Mouse (Mus musculus): ENCODE measurements around the gene Rps6kb2. TPM values are rescaled to one million over a fixed set of nuclear protein-coding genes. Genes with fewer than 3 reads are reported as not detected.

Gene Rps6kb2
- polyA plus RNA-seq, 1 experiment from 2014 or later = 22.1 TPM

DNA sequence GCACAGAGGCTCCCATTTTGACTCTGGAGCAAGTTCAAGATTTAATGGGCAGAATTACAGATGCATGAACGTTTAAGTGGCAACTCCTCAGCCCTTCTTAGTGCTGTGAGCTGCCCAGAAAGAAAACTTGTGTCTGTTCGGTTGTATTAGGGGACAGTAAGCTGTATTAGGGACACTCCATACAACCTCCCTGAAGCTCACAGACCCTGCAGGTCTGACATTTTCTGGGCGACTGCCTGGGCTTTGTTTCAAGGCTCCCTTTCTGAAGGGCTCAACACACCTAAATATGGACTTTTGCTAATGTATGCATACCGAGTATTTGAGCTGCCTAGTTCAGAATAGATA is 361 bp upstream of the Rps6kb2 start:
- Histone ChIP-seq H3K27ac (ENCODE audit: low read depth) (peak overlapping the region; percentile 67), H3K4me1 (ENCODE audit: insufficient read depth) (peaks cover 24% of the 10 kb centered on the region), H3K9ac (replicated peaks) (peak overlapping the region; percentile 88), H3K36me3 (replicated peaks; ENCODE audit: insufficient read depth, low read length) (peaks cover 13% of the 10 kb centered on the region), H3K27me3 (ENCODE audit: insufficient read depth, low read length) (no peaks in the 10 kb centered on the region), H3K4me2 (ENCODE audit: low read depth, low read length) (peak overlapping the region; percentile 90), H3K9me3 (ENCODE audit: low read length) (no peaks in the 10 kb centered on the region), H3K4me3 (ENCODE audit: low read depth, low read length) (peak overlapping the region; percentile 85)
- DNase-seq (no peak), ATAC-seq (no peak)
- 36% methylated on average over 4 of the region's 4 CpGs for WGBS (ENCODE audit: insufficient replicate concordance)
- no peak for TF ChIP-seq EP300 (IDR thresholded peaks at IDR 0.05; ENCODE audit: low read depth)
- TF ChIP-seq CTCF (IDR thresholded peaks at IDR 0.05; ENCODE audit: low read depth) = no peak

GRCm38 (mm10) chr19:4159049-4159448 is 4.1 kb downstream of the Rps6kb2 start:
- DNase-seq (no peak), ATAC-seq (no peak)
- no peaks in the 10 kb centered on the region for H3K27me3 ChIP-seq (ENCODE audit: insufficient read depth, low read length)
- H3K4me2 ChIP-seq (ENCODE audit: low read depth, low read length) = no peak overlapping the region
- no peaks in the 10 kb centered on the region for H3K9me3 ChIP-seq (ENCODE audit: low read length)
- H3K27ac ChIP-seq (ENCODE audit: low read depth) = no peak overlapping the region
- peaks cover 33% of the 10 kb centered on the region for H3K36me3 ChIP-seq (replicated peaks; ENCODE audit: insufficient read depth, low read length)
- H3K4me3 ChIP-seq (ENCODE audit: low read depth, low read length) = no peak overlapping the region
- peaks cover 22% of the 10 kb centered on the region for H3K4me1 ChIP-seq (ENCODE audit: insufficient read depth)
- TF ChIP-seq CTCF (IDR thresholded peaks at IDR 0.05; ENCODE audit: low read depth) (no peak), EP300 (IDR thresholded peaks at IDR 0.05; ENCODE audit: low read depth) (no peak)
- H3K9ac ChIP-seq (replicated peaks) = no peak overlapping the region
- WGBS (ENCODE audit: insufficient replicate concordance) = 90% methylated on average over 8 of the region's 8 CpGs

GRCm38 (mm10) chr19:4156771-4157170 is 6.4 kb downstream of the Rps6kb2 start:
- no peak overlapping the region for H3K4me3 ChIP-seq (ENCODE audit: low read depth, low read length)
- H3K27me3 ChIP-seq (ENCODE audit: insufficient read depth, low read length) = no peaks in the 10 kb centered on the region
- H3K4me2 ChIP-seq (ENCODE audit: low read depth, low read length) = no peak overlapping the region
- TF ChIP-seq EP300 (IDR thresholded peaks at IDR 0.05; ENCODE audit: low read depth) = no peak
- TF ChIP-seq CTCF (IDR thresholded peaks at IDR 0.05; ENCODE audit: low read depth) = no peak
- DNase-seq (no peak), ATAC-seq (no peak)
- H3K36me3 ChIP-seq (replicated peaks; ENCODE audit: insufficient read depth, low read length) = peaks cover 49% of the 10 kb centered on the region
- H3K27ac ChIP-seq (ENCODE audit: low read depth) = no peak overlapping the region
- 81% methylated on average over 12 of the region's 12 CpGs for WGBS (ENCODE audit: insufficient replicate concordance)
- H3K4me1 ChIP-seq (ENCODE audit: insufficient read depth) = peaks cover 5% of the 10 kb centered on the region; the same call in 1 of the 2 replicates
- no peaks in the 10 kb centered on the region for H3K9me3 ChIP-seq (ENCODE audit: low read length)
- no peak overlapping the region for H3K9ac ChIP-seq (replicated peaks)

DNA sequence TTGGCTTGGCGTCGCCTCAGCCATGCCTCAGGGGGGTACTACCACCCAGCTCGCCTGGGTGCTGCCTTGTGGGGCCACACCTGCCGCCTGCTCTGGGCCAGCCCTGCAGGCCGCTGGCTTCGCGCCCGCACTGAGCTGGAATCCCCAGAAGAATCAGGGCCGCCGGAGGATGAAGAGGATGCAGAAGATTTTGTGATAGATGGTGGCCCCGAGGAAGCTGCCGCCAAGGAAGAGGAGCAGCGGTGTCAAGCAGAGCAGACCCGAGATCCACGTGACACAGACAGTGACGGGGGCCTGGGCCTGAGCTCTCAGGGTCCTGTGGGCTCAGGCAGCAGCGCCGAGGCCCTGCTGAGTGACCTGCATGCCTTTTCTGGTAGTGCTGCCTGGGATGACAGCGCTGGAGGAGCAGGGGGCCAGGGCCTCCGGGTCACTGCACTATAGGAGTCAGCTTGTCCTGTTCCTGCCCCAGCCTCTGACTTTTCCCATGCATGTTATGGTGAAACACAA is 7.0 kb downstream of the Rps6kb2 start:
- DNase-seq (no peak), ATAC-seq (no peak)
- Histone ChIP-seq H3K4me3 (ENCODE audit: low read depth, low read length) (no peak overlapping the region), H3K9me3 (ENCODE audit: low read length) (no peaks in the 10 kb centered on the region), H3K4me2 (ENCODE audit: low read depth, low read length) (peak overlapping the region; percentile 45), H3K27me3 (ENCODE audit: insufficient read depth, low read length) (no peaks in the 10 kb centered on the region), H3K9ac (replicated peaks) (peak overlapping the region; percentile 26; the same call in 1 of the 2 replicates), H3K27ac (ENCODE audit: low read depth) (peak overlapping the region; percentile 67), H3K36me3 (replicated peaks; ENCODE audit: insufficient read depth, low read length) (peaks cover 50% of the 10 kb centered on the region), H3K4me1 (ENCODE audit: insufficient read depth) (peaks cover 5% of the 10 kb centered on the region; the same call in 1 of the 2 replicates)
- TF ChIP-seq CTCF (IDR thresholded peaks at IDR 0.05; ENCODE audit: low read depth) (no peak), EP300 (IDR thresholded peaks at IDR 0.05; ENCODE audit: low read depth) (no peak)
- WGBS (ENCODE audit: insufficient replicate concordance) = 59% methylated on average over 19 of the region's 20 CpGs

GRCm38 (mm10) chr19:4155223-4156072 is 7.7 kb downstream of the Rps6kb2 start:
- Histone ChIP-seq H3K9ac (replicated peaks) (peak overlapping the region; percentile 55; the same call in 1 of the 2 replicates), H3K4me3 (ENCODE audit: low read depth, low read length) (peak overlapping the region; percentile 41), H3K9me3 (ENCODE audit: low read length) (no peaks in the 10 kb centered on the region), H3K4me2 (ENCODE audit: low read depth, low read length) (peak overlapping the region; percentile 45), H3K27me3 (ENCODE audit: insufficient read depth, low read length) (no peaks in the 10 kb centered on the region), H3K36me3 (replicated peaks; ENCODE audit: insufficient read depth, low read length) (peaks cover 57% of the 10 kb centered on the region), H3K4me1 (ENCODE audit: insufficient read depth) (peaks cover 10% of the 10 kb centered on the region), H3K27ac (ENCODE audit: low read depth) (peak overlapping the region; percentile 67)
- no peak for ATAC-seq
- WGBS (ENCODE audit: insufficient replicate concordance) = 47% methylated on average over 6 of the region's 6 CpGs
- DNase-seq = no peak
- no peak for TF ChIP-seq EP300 (IDR thresholded peaks at IDR 0.05; ENCODE audit: low read depth)
- TF ChIP-seq CTCF (IDR thresholded peaks at IDR 0.05; ENCODE audit: low read depth) = no peak

DNA sequence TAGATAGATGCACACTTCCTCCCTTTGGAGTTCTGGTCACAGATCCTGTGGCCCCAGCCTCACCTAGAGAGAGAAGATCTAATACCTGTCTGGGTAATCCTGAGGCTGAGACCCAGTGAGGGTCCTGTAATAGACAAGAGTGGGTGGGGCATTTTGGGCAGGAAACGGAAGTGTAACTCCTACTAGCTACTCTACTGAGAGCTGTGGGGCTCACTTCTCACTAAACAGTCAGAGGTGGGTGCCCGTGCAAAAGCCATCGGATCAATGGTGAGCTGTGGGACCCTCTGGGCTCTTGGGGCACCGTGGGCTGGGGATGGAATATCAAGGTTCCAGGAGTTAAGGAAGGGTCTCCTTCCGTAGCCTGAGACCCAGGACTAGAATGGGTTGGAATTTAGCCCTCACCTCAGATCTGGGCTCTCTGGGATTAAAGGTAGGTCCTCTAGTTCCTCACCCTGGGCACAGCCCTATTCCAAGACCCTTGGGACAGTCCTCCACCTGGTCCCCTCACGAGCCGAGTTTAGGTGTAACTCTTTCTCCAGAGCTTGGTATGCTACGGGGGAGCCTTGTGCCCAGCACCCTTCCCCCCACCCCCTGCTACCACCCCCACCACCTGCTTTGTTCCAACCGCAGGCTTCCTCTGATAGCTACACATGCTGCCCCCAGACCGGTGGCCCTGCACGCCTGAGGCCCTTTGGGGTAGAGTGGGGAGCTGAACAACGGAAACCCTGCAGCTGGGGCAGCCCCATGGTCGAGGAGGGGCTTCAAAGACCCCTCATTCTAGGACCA is 8.5 kb downstream of the Rps6kb2 start:
- peaks cover 61% of the 10 kb centered on the region for H3K36me3 ChIP-seq (replicated peaks; ENCODE audit: insufficient read depth, low read length)
- peak overlapping the region; percentile 45 for H3K4me2 ChIP-seq (ENCODE audit: low read depth, low read length)
- 33% methylated on average over 13 of the region's 13 CpGs for WGBS (ENCODE audit: insufficient replicate concordance)
- DNase-seq (peak; percentile 53), ATAC-seq (peak; percentile 64)
- no peak for TF ChIP-seq EP300 (IDR thresholded peaks at IDR 0.05; ENCODE audit: low read depth)
- H3K9ac ChIP-seq (replicated peaks) = peak overlapping the region; percentile 55
- H3K9me3 ChIP-seq (ENCODE audit: low read length) = no peaks in the 10 kb centered on the region
- peak overlapping the region; percentile 67 for H3K27ac ChIP-seq (ENCODE audit: low read depth)
- H3K27me3 ChIP-seq (ENCODE audit: insufficient read depth, low read length) = no peaks in the 10 kb centered on the region
- H3K4me3 ChIP-seq (ENCODE audit: low read depth, low read length) = peak overlapping the region; percentile 41
- peaks cover 18% of the 10 kb centered on the region for H3K4me1 ChIP-seq (ENCODE audit: insufficient read depth)

Data from liver, postnatal 0 days (tissue).